Mouse (Mus musculus) B cell, adult (primary cell): ENCODE data around the gene Med13l. TPM values are rescaled to one million over a fixed set of nuclear protein-coding genes. Genes with fewer than 3 reads are reported as not detected.

Source experiments
- total RNA-seq: library from RNA; stranded (reverse); gene quantifications from 4 replicates; pipeline ENCODE4 v1.2.4, GENCODE M21; 2023; ENCODE audit not compliant: inconsistent age

The Med13l gene
- total RNA-seq = 104 to 114 TPM (median 113 TPM) in 4 replicates

DNA sequence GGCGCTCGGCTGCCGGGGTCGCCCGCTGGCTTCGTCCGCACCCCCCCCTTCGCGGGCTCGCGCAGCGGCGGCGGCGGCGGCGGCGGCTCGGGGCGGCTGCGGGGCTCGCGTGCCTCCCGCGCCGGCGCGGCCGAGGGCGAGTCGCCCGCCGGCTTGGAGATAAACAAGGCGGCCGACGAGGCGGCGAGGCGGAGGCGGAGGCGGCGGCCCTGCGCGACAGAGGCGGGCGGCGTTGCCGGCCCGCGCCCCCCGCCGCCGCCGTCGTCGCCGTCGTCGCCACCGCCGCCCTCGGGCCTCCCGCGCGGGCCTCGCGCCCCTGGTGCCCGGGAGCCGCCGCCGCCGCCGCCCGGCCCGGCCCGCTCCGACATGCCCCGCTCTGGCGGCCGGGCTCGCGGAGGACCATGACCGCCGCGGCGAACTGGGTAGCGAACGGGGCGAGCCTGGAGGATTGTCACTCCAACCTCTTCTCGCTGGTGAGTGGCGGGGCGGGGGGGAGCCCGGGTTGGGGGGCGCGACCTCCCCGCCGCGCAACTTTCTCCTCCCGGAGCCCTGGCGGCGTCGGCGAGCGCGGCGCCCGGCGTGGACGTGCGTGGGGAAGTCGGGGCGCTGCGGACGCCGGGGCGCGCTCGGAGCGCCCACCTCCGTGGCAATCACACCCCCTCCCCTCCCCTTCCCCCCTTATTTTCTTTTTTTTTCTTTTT is at the start of gene Med13l:
Gene Med13l (plus strand): TSS at position 295 of the 701 bp plus-strand sequence.

